Mouse (Mus musculus) spleen, postnatal 4 days (tissue): ENCODE results near the gene Usp50.

Experiments used
- DNase-seq, 2 experiments: peaks; one replicate each; pipeline ENCODE4 v3.0.0; 2022; ENCODE audit warnings: low spot score in 2 of 2

The Usp50 gene

DNA sequence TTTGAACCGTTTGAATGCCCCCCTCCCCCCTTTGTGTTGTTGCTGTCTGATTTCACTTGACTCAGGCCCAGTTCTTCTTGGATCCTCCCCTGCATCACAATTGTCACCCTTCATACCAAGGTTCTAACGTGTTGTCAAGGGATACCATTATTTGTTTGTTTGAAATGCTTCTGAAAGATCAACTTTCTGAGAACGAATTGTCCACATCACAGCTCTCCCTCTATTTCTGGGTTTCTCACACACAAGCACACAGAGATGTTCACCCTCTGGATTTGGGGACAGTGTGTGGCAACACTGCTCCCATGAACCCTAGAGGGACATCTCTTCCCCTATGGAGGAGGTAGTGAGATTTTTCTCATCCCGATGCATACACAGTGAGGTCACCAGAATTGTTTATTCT lies at the start of gene Usp50:
TSS of gene Usp50 (minus strand) at position 101 of the 400 bp plus-strand sequence.
- DNase-seq: no peak

DNA sequence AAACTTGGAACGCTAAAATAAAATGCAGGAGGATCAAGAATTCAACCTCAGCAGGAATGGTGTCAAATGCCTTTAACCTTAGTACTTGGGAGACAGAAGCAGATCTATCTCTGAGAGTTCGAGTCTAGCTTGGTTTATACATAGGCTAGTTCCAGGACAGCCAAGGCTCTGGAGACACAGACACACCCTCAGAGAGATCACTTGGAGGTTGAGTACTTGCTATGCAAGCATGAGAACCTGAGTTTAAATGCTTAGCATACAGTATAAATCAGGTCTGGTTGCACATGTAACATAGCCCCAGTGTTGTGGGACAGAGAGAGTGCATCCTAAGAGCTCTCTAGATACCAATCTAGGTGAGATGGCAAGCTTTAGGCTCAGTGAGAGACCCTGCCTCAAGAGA lies 34.1 kb upstream of the Usp50 start:
- DNase-seq: no peak

DNA sequence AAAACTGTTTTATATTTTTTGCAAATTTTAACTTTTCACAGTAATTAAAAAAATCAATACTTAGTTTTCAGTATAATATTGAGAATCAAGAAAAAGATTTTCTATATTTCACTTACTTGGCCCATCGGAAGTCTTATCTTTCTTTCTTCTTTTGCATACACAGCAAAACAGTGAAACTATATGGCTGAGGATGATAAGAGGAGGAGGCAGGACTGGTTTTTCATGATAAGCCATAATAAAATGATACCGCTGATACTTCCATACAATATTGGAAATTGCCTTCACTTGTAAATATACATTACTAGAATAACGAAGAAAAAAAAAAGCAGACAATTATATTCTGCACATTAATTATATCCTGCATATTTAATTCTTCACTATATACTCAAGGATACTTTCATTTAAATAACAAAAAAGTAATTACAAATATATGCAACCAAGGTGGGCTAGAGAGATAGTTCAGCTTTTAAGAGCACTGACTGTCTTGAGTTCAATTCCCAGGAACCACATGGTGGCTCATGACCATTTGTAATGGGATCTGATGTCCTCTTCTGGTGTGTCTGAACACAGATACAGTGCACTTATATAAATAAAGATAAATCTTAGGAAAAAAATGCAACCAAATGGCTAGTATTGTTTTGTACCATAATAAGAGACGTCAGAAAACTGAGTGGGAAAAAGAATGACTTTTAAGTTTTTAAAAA lies 33.5 kb upstream of the Usp50 start:
- DNase-seq: no peak

DNA sequence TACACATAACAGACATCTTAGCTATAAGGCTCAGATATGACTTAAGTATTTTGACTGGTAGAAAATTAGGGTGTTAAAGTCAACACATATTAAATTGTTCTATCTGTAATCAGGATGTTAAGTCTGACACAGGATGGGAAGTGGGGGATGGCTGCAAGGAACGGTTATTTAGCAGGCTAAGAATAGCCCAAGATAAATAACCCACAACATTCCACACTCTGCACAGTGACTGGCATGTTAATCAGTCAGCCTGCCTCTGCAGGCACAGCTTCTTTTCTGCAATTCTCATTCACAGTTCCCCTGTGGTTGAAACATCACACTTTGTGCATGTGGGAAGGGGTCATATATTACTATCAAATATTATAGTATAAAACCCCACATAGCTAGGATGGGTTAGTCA lies 32.6 kb upstream of the Usp50 start:
- no peak for DNase-seq

DNA sequence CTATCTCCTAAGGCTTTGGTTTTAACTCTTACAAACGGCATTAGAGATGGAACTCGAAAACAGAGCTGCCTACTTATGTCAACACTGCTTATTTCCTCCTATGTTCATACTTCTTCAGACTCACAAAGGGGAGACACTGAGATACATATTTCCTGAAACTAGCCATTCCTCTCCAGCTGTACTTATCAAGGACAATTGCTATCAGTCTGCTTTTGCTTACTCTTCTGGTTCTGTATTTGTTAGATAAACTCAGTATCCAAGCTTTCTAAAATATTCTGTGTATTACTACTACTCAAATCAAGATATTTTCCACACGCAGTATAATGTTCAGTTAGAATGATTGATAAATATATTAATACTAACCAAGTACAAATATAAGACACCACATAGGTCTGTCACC lies 18.7 kb upstream of the Usp50 start:
- no peak for DNase-seq

DNA sequence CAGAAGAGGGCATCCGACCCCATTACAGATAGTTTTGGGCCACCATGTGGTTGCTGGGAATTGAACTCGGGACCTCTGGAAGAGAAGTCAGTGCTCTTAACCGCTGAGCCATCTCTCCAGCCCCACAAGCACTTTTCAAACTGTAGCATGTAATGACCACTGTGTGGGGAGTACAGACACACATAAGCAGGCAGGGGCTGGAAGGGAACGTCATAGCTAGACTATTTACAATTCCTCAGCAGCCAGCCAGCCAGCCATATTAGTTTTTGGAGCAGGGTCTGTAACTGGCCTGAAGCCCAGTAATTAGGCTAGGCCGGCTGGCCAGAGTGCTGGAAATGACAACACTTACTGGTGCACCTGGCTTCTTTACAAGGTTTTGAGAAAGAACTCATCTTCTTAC lies 15.2 kb upstream of the Usp50 start:
- DNase-seq: no peak

DNA sequence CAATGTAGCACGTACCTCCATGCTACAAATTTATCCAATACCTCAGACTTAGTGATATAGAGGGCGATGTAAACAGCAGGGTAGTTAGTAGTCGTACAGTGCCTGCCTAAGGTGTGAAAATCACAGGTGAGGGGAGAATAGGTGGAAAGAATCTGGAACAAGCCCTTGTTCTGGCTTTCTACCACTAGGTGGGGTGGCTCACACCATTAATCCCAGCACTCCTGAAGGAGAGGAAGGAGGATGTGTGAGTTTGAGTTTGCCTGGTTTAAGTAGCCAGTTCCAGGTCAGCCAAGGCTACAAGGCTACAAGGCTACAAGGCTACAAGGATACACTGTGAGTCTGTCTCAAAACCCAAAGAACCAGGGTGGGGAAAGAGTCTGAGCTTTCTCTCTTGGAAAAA lies 12.4 kb upstream of the Usp50 start:
- no peak for DNase-seq

DNA sequence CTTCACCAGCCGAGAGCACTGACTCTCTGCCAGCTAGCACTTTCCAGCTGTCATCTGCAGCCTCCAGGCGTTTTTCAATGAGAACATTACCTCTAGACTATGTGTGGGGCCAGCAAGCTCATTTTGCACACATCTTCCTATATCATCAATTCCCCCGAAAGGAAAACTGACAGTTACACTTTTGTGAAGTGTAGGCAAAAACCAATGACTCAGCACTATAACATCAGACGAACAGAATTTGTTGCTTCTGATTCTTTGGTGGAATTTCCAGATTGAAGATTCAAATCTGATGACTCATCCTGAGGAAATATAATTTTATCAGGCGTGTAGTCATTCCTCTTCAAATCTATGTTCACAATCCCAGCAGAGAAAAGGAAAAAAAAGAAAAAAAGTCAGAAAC lies 9.3 kb upstream of the Usp50 start:
- DNase-seq: no peak

DNA sequence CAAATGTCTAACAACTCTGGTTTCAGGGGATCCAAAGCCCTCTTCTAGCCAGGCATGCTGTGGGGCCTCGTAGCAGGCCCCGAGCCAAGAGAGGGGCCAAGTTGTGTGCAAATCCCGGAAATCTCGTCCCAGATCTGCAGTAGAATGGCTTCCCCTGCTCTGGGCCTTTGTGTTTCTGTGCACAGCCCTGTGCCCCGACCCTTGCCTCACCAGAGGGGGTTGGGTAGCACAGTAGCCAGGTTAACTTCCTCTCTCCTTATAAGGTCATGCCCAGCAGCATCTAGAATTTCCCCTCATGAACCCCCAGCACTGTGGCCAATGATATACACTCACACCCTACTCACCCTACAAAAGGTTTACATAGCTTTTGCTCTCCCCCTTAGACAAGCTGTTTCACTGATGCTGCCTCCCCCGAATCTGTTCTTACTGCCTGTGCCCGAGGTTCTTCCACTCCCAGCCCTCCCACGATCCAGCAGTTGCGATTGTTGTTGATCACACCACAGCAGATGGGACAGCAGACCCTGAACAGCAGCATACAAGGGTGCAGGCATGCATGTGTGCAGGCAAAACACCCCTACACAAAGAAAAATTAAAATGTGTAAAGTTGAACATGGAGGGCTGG lies 4.6 kb upstream of the Usp50 start:
- no peak for DNase-seq

DNA sequence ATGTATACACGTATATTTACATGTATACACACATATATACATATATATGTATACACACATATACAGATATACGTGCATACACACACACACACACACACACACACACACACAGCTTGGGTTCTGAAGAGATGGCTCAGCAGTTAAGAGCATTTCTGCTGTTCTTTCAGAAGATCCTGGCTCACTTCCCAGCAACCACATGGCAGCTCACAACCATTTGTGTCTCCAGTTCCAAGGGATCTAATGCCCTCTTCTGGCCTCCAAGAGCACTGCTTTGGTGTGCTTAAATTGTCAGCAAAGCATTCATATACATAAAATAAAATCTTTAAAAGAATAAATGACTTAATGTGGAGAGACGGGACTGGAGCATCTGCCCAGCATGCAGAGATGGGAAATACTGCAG lies 837 bp downstream of the Usp50 start:
- no peak for DNase-seq

DNA sequence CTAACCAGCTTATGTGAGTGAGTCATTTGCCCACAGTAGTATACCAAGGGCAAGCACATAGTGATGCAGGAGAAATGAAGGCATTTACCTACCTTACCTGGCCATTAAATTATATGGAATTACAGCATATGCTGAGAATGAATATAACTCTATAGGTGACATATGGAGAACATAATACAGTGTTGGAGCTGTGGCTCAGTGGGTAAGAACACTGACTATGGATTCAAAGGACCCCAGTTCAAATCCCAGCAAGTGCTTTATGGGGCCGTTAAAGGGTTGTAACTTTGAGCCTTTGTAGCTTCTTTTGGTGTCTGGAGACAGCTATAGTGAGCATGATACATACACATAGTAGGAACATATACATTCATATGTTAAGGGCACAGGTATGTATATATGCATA lies 1.8 kb downstream of the Usp50 start:
- DNase-seq: no peak

DNA sequence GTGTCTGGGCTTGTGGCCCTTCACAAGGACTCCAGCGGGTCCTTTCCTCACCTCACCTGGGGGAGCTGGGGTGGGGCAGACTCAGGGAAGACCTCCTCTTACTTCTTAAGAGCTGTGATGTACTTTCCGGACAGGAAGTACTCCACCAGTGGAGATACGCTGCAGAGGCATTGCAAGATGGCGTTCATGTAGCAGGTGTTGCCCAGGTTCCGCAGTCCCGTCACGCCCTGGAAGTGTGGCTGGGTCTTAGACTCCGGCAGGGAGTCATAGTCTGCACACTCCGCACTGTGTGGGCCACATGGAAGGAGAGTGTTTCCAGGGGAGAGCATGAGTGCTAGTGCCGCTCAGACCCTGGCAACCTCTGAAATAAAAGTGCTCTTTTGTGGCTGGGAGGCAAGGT lies 3.0 kb downstream of the Usp50 start:
- DNase-seq: no peak

DNA sequence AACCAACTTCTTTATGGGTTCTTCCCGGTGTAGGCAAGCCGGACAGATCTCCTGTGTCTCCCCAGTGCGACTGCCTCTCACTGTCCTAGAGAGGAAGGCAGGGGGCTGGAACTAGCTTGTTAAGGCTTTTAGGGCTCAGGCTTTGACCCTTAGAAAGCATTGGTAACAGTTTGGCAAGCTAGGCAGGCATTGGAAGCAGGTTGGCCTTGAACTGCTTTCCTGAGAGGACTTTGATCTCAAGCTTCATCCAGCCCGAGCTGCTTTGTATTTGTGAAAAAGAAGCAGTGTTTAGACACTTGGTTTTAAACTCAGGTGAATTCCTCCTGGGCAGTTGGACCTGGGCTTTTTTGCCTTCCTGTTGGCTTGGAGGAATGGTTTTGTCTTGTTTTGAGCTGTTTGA lies 4.5 kb downstream of the Usp50 start:
- DNase-seq: no peak

DNA sequence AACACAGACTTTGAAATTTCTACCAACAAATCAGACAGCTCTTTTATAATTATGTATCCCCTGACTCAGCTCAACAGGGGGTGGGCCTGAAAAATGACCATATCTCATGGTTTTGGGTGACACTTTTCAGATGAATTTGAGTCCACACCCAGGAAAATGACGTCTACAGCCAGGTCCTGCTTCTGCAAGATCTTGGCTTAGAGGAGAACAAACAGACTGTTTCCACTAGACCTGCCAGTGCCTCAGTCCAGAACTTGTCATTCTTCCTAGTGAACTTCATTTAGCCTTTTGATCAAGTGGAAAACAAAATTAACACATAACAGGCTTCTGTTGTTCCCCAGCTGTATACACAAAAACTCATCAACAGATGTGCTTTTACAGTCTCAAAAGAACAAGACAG lies 6.9 kb downstream of the Usp50 start:
- DNase-seq: no peak

DNA sequence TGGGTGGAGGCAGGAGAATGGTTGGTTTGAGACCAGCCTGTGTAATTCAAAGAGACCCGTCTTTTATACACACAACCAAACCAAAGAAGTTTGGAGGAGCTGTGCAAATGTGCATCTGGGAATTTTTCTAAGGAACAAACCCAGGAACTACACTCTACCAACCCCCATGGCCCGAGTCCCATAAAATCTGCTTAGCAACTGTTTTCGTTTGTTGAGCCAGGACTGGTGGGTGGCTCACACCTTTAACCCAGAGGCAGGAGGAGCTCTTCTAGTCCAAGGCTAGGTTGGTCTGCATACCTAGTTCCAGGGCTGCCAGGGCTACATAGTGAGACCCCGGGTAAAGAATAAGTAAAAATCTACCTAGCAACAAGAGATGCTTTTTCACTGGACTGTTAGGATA lies 7.3 kb downstream of the Usp50 start:
- no peak for DNase-seq

DNA sequence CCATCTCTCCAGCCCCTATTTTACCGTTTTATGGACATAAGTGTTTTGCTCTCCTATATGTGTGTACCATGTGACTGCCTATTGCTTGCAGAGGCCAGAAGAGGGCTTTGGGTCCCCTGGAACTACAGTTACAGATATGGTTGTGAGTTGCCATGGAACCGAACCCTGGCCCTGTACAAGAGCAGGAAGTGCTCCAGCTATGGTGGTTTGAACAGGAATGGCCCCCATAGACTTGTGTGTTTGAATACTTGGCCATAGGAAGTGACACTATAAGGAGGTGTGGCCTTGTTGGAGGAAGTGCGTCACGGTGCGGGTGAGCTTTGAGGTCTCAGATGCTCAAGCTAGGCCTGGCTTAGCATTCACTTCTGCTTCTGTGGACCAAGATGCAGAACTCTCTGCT lies 11.1 kb downstream of the Usp50 start:
- no peak for DNase-seq

DNA sequence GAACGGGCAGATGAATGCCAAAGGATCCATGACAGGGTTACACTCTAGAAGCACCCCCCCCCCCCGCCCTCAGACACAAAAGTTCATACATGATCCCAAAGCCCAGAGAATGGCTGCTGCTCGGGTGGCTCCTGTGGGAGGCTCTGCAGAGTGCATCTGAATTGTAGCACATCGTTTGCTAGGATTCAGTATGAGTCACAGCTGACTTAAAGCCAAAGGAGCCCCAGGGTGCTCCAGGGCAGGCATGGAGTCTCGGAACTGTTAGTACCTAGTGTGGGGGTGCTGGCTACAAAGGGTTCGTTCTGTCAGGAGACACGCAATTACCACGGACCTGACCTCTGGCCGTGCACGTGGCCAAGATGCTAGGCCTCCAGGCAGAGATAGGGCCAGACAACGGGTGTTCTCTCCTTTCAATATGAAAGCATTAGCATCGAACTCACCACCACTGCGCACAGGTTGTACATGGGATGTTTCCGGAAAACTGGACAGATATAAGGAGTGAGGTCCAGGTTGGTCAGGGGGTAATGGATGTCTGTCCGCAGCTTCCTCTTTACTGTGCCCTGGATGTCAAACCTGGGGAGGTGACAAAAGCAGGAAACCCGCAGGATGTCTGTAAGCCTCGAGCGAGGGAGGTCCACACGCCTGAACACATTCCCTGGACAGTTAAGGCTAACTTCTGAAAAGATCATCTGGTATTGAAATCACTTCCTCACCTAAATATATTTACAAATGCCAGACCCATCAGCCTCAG lies 13.7 kb downstream of the Usp50 start:
- DNase-seq: no peak

DNA sequence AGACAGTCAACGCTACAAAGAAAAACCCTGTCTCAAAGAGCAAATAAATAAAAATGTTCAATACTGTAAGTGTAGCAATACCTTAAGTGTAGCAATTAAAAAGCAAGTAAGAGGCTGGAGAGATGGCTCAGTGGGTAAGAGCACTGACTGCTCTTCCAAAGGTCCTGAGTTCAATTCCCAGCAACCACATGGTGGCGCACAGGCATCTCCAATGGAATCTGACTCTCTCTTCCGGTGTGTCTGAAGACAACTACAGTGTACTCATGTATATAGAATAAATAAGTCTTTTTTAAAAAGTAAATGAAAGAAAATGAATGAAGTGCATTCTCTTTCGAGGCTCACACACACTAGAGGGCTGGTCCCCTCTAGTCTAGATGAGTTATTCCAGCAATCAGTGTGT lies 15.1 kb downstream of the Usp50 start:
- DNase-seq: no peak

DNA sequence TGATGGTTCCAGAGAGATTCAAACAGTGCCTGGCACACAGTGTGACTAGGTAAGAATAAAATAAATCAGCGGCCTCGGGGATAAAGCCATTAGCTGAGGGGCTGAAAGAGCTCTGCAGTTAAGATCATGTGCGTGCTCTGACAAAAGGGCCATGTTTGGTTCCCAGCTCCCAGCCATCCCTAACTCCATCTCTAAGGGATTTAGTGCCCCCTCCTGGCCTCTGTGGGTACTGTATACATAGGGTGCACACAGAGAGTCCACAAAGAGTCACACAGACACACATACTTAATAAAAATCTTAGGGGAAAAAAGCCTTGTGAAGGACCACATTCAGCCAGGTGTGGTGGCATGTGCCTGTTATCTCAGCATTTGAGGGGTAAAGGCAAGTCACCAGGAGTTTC lies 15.7 kb downstream of the Usp50 start:
- no peak for DNase-seq

DNA sequence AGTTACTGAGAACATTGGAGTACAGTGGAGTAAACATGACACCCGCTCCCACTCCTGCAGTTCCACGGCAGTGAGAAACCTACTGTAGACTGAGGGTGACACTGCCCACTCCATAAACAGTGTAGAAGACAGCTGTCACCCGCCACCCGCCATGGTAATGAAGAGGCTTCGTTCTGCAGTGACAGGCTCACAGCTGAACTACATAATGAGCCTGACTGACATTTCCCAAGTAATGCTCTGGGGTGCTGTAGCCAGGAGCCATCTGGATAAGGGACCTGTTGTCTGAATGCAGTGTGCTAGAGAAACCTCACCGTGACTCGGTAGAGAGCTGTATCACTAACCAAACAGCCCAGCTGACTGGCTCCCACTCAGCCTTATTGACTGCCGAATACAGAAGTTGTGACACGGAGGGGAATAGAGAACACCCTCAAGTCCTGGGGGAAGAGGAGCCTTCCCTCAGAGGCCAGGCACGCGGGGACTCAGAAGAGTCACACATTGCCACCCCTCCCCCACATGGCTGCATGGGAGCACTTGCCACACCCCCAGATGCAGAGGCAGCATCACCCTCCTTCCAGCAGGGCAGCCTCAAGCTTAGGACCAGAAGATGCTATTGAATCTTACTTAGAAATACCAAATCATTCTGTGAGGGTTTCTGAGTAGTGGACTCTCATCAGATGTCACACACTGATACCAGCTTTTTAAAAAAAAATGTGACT lies 17.2 kb downstream of the Usp50 start:
- no peak for DNase-seq

DNA sequence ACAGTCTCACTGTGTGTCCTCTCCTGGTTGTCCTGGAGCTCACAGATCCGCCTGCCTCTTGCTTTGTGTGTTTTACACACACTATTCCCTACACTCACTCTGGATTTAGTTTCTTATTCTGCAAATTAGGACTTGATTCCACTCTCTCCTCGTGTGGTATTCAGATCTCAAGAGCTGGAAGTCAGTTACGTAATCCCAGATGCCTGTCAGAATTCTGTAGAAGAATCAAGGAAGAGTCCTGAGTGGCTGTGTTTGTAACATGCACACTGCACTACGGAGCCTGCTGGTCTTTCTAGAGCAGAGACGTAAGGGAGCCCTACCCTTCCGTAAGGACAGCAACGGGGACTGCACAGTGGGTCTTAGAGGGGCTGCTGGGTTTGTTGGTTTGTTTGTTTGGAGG lies 23.9 kb downstream of the Usp50 start:
- no peak for DNase-seq

DNA sequence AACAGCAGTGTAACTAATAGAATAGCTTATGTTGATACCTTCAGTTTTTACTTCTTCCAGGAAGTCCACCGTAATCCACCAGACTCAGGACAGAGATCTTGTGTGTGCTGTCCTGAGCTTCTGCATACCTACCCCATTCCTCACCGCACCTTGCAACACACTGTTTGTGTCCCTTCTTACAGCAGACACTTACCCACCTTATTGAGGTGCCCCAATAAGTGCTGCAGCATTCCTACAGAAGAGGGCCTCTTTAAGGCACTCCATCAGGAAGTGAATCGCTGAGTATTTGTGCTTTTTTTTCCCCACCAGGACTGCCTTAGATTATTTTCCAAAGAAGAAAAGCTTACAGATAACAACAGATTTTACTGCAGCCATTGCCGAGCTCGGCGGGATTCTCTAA lies 27.6 kb downstream of the Usp50 start:
- DNase-seq: no peak

DNA sequence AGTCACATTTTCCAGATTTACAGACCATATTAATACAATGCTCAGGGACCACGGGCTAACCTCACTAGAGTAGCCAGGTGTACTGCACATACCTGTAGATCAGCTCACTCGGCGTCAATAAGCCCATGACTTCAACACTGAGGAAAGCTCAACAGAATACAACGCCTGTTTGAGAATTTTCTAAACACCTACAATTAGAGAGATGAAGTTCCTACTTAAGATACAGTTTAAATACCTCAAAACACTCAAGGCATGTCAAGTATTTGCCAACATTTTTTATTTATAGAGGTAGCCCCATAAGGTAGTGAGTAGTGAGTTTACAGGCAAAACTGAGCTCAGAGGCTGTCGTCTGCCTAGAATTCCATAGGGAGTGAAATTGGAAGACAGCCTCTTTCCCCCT lies 39.9 kb downstream of the Usp50 start:
- DNase-seq: no peak
